ENCODE assay signal across 8 mouse cellular contexts in genomic region chr8:87962514-87963225, GRCm38 (mm10). TPM values are rescaled to one million over a fixed set of nuclear protein-coding genes. Genes with fewer than 3 reads are reported as not detected.
A peak's percentile ranks its signal among the peaks of the same experiment; 100 is the strongest.
DNase-seq lines count a peak whose midpoint lies in the region; ATAC-seq and TF ChIP-seq lines count a peak whose summit lies in the region.

No protein-coding gene starts in this region.

- no peaks in the 10 kb centered on the region for H3K9me3 ChIP-seq in limb, embryonic 13.5 days

- H3K4me1 ChIP-seq in limb, embryonic 13.5 days: peaks cover 45% of the 10 kb centered on the region

- WGBS in limb, embryonic 13.5 days: 5% methylated on average over 26 of the region's 26 CpGs

- H3K4me2 ChIP-seq in limb, embryonic 13.5 days (replicated peaks): peak overlapping the region; percentile 94

- peak; percentile 18 for DNase-seq in gastrocnemius, adult 2 months
- DNase-seq in gastrocnemius, adult 8-10 months (ENCODE audit: low spot score in 2 of 2): no peak
- peak; percentile 14 for DNase-seq in thymus, postnatal 4 days
- DNase-seq in thymus, postnatal 0 days (ENCODE audit: low spot score): no peak
- DNase-seq in urinary bladder, postnatal 14 days (ENCODE audit: low spot score): no peak
- DNase-seq in spleen, postnatal 10 days (ENCODE audit: low spot score in 2 of 2): no peak
- no peak for DNase-seq in gastrocnemius, postnatal 36 days

- H3K27ac ChIP-seq in gastrocnemius, adult 2 months: no peak overlapping the region
- 0 out of 2 replicates have a peak overlapping the region, but pooled peaks have one; percentile 3 for H3K27ac ChIP-seq in limb, embryonic 13.5 days

- H3K27me3 ChIP-seq in limb, embryonic 13.5 days: peaks cover 26% of the 10 kb centered on the region

- peak overlapping the region; percentile 95 for H3K4me3 ChIP-seq in gastrocnemius, adult 2 months
- H3K4me3 ChIP-seq in limb, embryonic 13.5 days: peak overlapping the region; percentile 89

- TF ChIP-seq CTCF in gastrocnemius, adult 2 months (IDR thresholded peaks at IDR 0.05): no peak

- no peaks in the 10 kb centered on the region for H3K36me3 ChIP-seq in limb, embryonic 13.5 days

- intact Hi-C loops in gastrocnemius, adult 2 months (cut with DNase I): loop anchor here (5.0 kb wide), 2 partner anchors 60 to 110 kb away; no protein-coding TSS in a partner anchor
- intact Hi-C loops in gastrocnemius, postnatal 36 days (cut with DNase I): loop anchor here (5.0 to 10.0 kb wide), 4 partner anchors 60 to 300 kb away; no protein-coding TSS in a partner anchor

- peak overlapping the region; percentile 68 for H3K9ac ChIP-seq in limb, embryonic 13.5 days

- no peak for ATAC-seq in limb, embryonic 13.5 days (ENCODE audit: low FRiP score, low read depth)

RNA-seq across cellular contexts. Expression of gene Zfp423, which starts 3.3 kb away (rescaled TPM):
- 10 to 100 TPM; 13.0 to 15.6 TPM for total RNA-seq in gastrocnemius, adult 2 months (2021)
- 10 to 100 TPM in 3 of 4 experiments, 1 to 10 TPM in 1; 8.4 to 14.8 (median 13.9) TPM for total RNA-seq in gastrocnemius, adult 8-10 months (2022)
- polyA plus RNA-seq in thymus, postnatal 0 days (2015; fragmentation: Nextera tagmentation; extraction: Ambion mirVana): 0.98 and 1.5 TPM in 2 replicates
- polyA plus RNA-seq in limb, embryonic 13.5 days (2015; fragmentation: Nextera tagmentation; extraction: Ambion mirVana): 26.4 and 27.2 TPM in 2 replicates
- total RNA-seq in gastrocnemius, postnatal 36 days (2021): 10 to 100 TPM; 11.5 to 19.6 TPM

Comparison
In these comparisons a context has a peak if more than half of its experiments do, and no peak if none do; other contexts are left out.
1. DNase-seq: peak in gastrocnemius, adult 2 months (single experiment) and thymus, postnatal 4 days (single experiment); none in gastrocnemius, adult 8-10 months (0 of 2), thymus, postnatal 0 days (single experiment), urinary bladder, postnatal 14 days (single experiment), spleen, postnatal 10 days (0 of 2) and gastrocnemius, postnatal 36 days (0 of 2).